ENCODE assay signal across 12 mouse cellular contexts in the genomic region with DNA sequence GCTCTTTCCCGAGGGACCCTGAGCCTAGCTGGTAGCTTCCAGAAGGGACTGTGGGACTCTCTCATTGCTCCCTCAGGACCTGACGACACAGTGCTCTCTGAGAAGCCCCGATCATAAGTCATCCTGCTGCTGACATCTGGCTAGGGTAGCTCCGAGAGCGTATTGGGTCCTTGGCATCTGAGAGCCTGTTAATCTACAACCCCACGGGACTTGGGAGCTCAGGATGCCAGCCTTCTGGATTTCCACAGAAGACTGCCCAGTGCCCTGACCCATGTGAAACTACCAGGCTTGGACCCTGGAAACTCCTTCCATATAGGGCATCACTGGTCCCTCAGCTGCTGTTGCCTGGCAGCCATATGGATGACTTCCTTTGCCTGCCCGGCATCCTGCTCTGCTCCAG. TPM values are rescaled to one million over a fixed set of nuclear protein-coding genes. Genes with fewer than 3 reads are reported as not detected.
DNase-seq lines count a peak whose midpoint lies in the region; ATAC-seq lines count a peak whose summit lies in the region.
"Had no signal": no experiment of that assay in that cellular context is flagged by ENCODE, and none has a peak within 500 bp of the region (broad histone marks: within the 10 kb centered on the region; RNA-seq: fewer than 3 reads in every experiment).

No protein-coding gene starts in this region.

- H3K4me2 ChIP-seq in midbrain, embryonic 13.5 days (replicated peaks) = no peak overlapping the region
- no peak overlapping the region for H3K4me2 ChIP-seq in midbrain, embryonic 15.5 days
- no peak overlapping the region for H3K4me2 ChIP-seq in hindbrain, embryonic 13.5 days
- H3K4me2 ChIP-seq in kidney, embryonic 16.5 days (replicated peaks; ENCODE audit: low read depth, low read length) = no peak overlapping the region
- no peak overlapping the region for H3K4me2 ChIP-seq in neural tube, embryonic 14.5 days (ENCODE audit: low read depth, low read length)
- H3K4me2 ChIP-seq: lung, embryonic 14.5 days had no signal

- H3K27ac ChIP-seq in midbrain, embryonic 13.5 days = peak overlapping the region; percentile 58
- H3K27ac ChIP-seq in midbrain, embryonic 15.5 days = no peak overlapping the region; the same call in 1 of the 2 replicates
- H3K27ac ChIP-seq in hindbrain, embryonic 13.5 days = peak overlapping the region; percentile 55
- peak overlapping the region; percentile 57; the same call in 1 of the 2 replicates for H3K27ac ChIP-seq in kidney, embryonic 16.5 days (ENCODE audit: low read length)
- H3K27ac ChIP-seq in neural tube, embryonic 14.5 days (ENCODE audit: low read depth, low read length) = no peak overlapping the region

- no peaks in the 10 kb centered on the region for H3K27me3 ChIP-seq in midbrain, embryonic 13.5 days
- H3K27me3 ChIP-seq in midbrain, embryonic 15.5 days (replicated peaks) = no peaks in the 10 kb centered on the region
- H3K27me3 ChIP-seq in hindbrain, embryonic 13.5 days = no peaks in the 10 kb centered on the region
- H3K27me3 ChIP-seq in kidney, embryonic 16.5 days (ENCODE audit: insufficient read depth, low read length) = no peaks in the 10 kb centered on the region
- no peaks in the 10 kb centered on the region for H3K27me3 ChIP-seq in neural tube, embryonic 14.5 days (ENCODE audit: control insufficient read depth, insufficient read depth, low read length)

- H3K36me3 ChIP-seq in midbrain, embryonic 13.5 days = no peaks in the 10 kb centered on the region
- H3K36me3 ChIP-seq in midbrain, embryonic 15.5 days (replicated peaks) = no peaks in the 10 kb centered on the region
- no peaks in the 10 kb centered on the region for H3K36me3 ChIP-seq in hindbrain, embryonic 13.5 days
- H3K36me3 ChIP-seq in kidney, embryonic 16.5 days (ENCODE audit: insufficient read depth, low read length) = no peaks in the 10 kb centered on the region
- H3K36me3 ChIP-seq in neural tube, embryonic 14.5 days (ENCODE audit: control insufficient read depth, insufficient read depth, low read length) = no peaks in the 10 kb centered on the region

- no peak overlapping the region for H3K4me3 ChIP-seq in midbrain, embryonic 13.5 days (replicated peaks)
- H3K4me3 ChIP-seq in midbrain, embryonic 15.5 days = no peak overlapping the region
- H3K4me3 ChIP-seq in hindbrain, embryonic 13.5 days = no peak overlapping the region
- no peak overlapping the region for H3K4me3 ChIP-seq in kidney, embryonic 16.5 days (ENCODE audit: low read length)
- H3K4me3 ChIP-seq in neural tube, embryonic 14.5 days (ENCODE audit: low read depth, low read length) = no peak overlapping the region

- peaks cover 79% of the 10 kb centered on the region for H3K4me1 ChIP-seq in midbrain, embryonic 13.5 days (replicated peaks)
- H3K4me1 ChIP-seq in midbrain, embryonic 15.5 days = peaks cover 59% of the 10 kb centered on the region
- peaks cover 82% of the 10 kb centered on the region for H3K4me1 ChIP-seq in hindbrain, embryonic 13.5 days (replicated peaks)
- H3K4me1 ChIP-seq in kidney, embryonic 16.5 days (ENCODE audit: insufficient read depth, low read length) = peaks cover 51% of the 10 kb centered on the region
- peaks cover 31% of the 10 kb centered on the region for H3K4me1 ChIP-seq in neural tube, embryonic 14.5 days (ENCODE audit: control insufficient read depth, insufficient read depth, low read length)

- H3K9me3 ChIP-seq in midbrain, embryonic 13.5 days = no peaks in the 10 kb centered on the region
- no peaks in the 10 kb centered on the region for H3K9me3 ChIP-seq in midbrain, embryonic 15.5 days
- no peaks in the 10 kb centered on the region for H3K9me3 ChIP-seq in hindbrain, embryonic 13.5 days
- H3K9me3 ChIP-seq in kidney, embryonic 16.5 days (ENCODE audit: low read length) = no peaks in the 10 kb centered on the region
- no peaks in the 10 kb centered on the region for H3K9me3 ChIP-seq in neural tube, embryonic 14.5 days (ENCODE audit: control insufficient read depth, low read length)

- no peak for ATAC-seq in midbrain, embryonic 13.5 days
- no peak for ATAC-seq in midbrain, embryonic 15.5 days (replicated peaks)
- 0 out of 2 replicates have a peak, but pooled peaks have one; percentile 22 for ATAC-seq in hindbrain, embryonic 13.5 days (ENCODE audit: low FRiP score)
- peak; percentile 44 for ATAC-seq in kidney, embryonic 16.5 days (ENCODE audit: low FRiP score, low TSS enrichment)
- ATAC-seq in neural tube, embryonic 14.5 days (ENCODE audit: low read depth) = peak; percentile 29; the same call in 1 of the 2 replicates

- H3K9ac ChIP-seq in midbrain, embryonic 13.5 days (replicated peaks) = no peak overlapping the region
- H3K9ac ChIP-seq in midbrain, embryonic 15.5 days = no peak overlapping the region; the same call in 1 of the 2 replicates
- no peak overlapping the region for H3K9ac ChIP-seq in hindbrain, embryonic 13.5 days
- no peak overlapping the region for H3K9ac ChIP-seq in kidney, embryonic 16.5 days (replicated peaks; ENCODE audit: low read length)
- H3K9ac ChIP-seq in neural tube, embryonic 14.5 days (replicated peaks; ENCODE audit: low read depth, low read length) = no peak overlapping the region
- H3K9ac ChIP-seq: lung, embryonic 14.5 days had no signal

- WGBS in midbrain, embryonic 13.5 days = 80% methylated on average over 7 of the region's 7 CpGs
- 71% methylated on average over 7 of the region's 7 CpGs for WGBS in midbrain, embryonic 15.5 days
- 52% methylated on average over 7 of the region's 7 CpGs for WGBS in hindbrain, embryonic 13.5 days
- 43% methylated on average over 7 of the region's 7 CpGs for WGBS in kidney, embryonic 16.5 days
- 39% methylated on average over 7 of the region's 7 CpGs for whole genome bisulfite sequencing in neural tube, embryonic 14.5 days

- DNase-seq in right cerebral cortex, adult 18-20 months = no peak
- DNase-seq in heart, adult 8-10 months (ENCODE audit: low spot score) = no peak
- DNase-seq in heart, adult 18-20 months = no peak
- DNase-seq: adrenal gland, postnatal 14 days; gastrocnemius, postnatal 14 days; lung, embryonic 14.5 days; right cerebral cortex, postnatal 4 days had no signal

RNA-seq across cellular contexts. Expression of a gene that starts 43.3 kb away (rescaled TPM):
- polyA plus RNA-seq in midbrain, embryonic 13.5 days (2015; fragmentation: Nextera tagmentation; extraction: Ambion mirVana) = 65.3 and 71.7 TPM in 2 replicates
- polyA plus RNA-seq in midbrain, embryonic 15.5 days (2015; fragmentation: Nextera tagmentation; extraction: Ambion mirVana) = 188 and 197 TPM in 2 replicates
- 87.3 and 90.2 TPM in 2 replicates for polyA plus RNA-seq in hindbrain, embryonic 13.5 days (2015; fragmentation: Nextera tagmentation; extraction: Ambion mirVana)
- polyA plus RNA-seq in kidney, embryonic 16.5 days (2015; fragmentation: Nextera tagmentation; extraction: Ambion mirVana) = 20.4 and 21.0 TPM in 2 replicates
- 135 and 144 TPM in 2 replicates for polyA plus RNA-seq in neural tube, embryonic 14.5 days (2014; fragmentation: Nextera tagmentation; extraction: Ambion mirVana)
- 10 to 100 TPM; 14.4 to 20.4 (median 16.3) TPM for total RNA-seq in heart, adult 8-10 months (2022)
- total RNA-seq in heart, adult 18-20 months (2021) = 10 to 100 TPM; 17.6 to 22.3 TPM

Comparison
In these comparisons a context has a peak if more than half of its experiments do, and no peak if none do; other contexts are left out.
1. H3K27ac ChIP-seq: peak in midbrain, embryonic 13.5 days (single experiment), hindbrain, embryonic 13.5 days (single experiment) and kidney, embryonic 16.5 days (single experiment); none in midbrain, embryonic 15.5 days (single experiment) and neural tube, embryonic 14.5 days (single experiment).
2. ATAC-seq: peak in hindbrain, embryonic 13.5 days (single experiment), kidney, embryonic 16.5 days (single experiment) and neural tube, embryonic 14.5 days (single experiment); none in midbrain, embryonic 13.5 days (single experiment) and midbrain, embryonic 15.5 days (single experiment).